Mouse (Mus musculus) kidney, embryonic 14.5 days (tissue): ENCODE measurements around the gene Cdyl. TPM values are rescaled to one million over a fixed set of nuclear protein-coding genes. Genes with fewer than 3 reads are reported as not detected.

Experiments used
- ATAC-seq: fragments of 200-750 bp; cut with Nextera tagmentation; 2 replicates; pipeline ENCODE4 v1.8.0; 2017; ENCODE audit warnings: moderate number of reproducible peaks, mild to moderate bottlenecking, moderate TSS enrichment, moderate library complexity; ENCODE audit not compliant: low FRiP score, low TSS enrichment
- H3K27ac ChIP-seq: fragments of 300-500 bp; sonication (generic); 2 replicates; pipeline ENCODE4 v1.5.1; 2014; ENCODE audit warnings: low read depth, mild to moderate bottlenecking, low read length, moderate library complexity, mixed read lengths
- H3K27me3 ChIP-seq: fragments of 300-500 bp; sonication (generic); 2 replicates; pipeline ENCODE4 v1.6.1; 2014; ENCODE audit warnings: mild to moderate bottlenecking, low read length; ENCODE audit not compliant: control insufficient read depth, insufficient read depth
- H3K36me3 ChIP-seq: fragments of 300-500 bp; sonication (generic); 2 replicates; pipeline ENCODE4 v1.6.1; 2014; ENCODE audit warnings: low read length, mixed read lengths; ENCODE audit not compliant: control insufficient read depth, insufficient read depth
- H3K4me1 ChIP-seq: fragments of 300-500 bp; sonication (generic); 2 replicates; pipeline ENCODE4 v1.6.1; 2014; ENCODE audit warnings: low read length, mixed read lengths; ENCODE audit not compliant: control insufficient read depth, insufficient read depth
- H3K4me2 ChIP-seq: fragments of 300-500 bp; sonication (generic); replicated peaks from 2 replicates; pipeline ENCODE4 v1.6.1; 2014; ENCODE audit warnings: low read depth, mild to moderate bottlenecking, low read length
- H3K4me3 ChIP-seq: fragments of 300-500 bp; sonication (generic); 2 replicates; pipeline ENCODE4 v1.5.1; 2014; ENCODE audit warnings: mild to moderate bottlenecking, low read length
- H3K9ac ChIP-seq: fragments of 300-500 bp; sonication (generic); 2 replicates; pipeline ENCODE4 v1.6.1; 2014; ENCODE audit warnings: low read depth, mild to moderate bottlenecking, low read length, moderate library complexity
- H3K9me3 ChIP-seq: fragments of 300-500 bp; sonication (generic); 2 replicates; pipeline ENCODE4 v1.6.1; 2016; ENCODE audit warnings: low read length; ENCODE audit not compliant: control insufficient read depth
- WGBS: fragments of 180-500 bp; shearing (Covaris S2); extraction: QIAGEN DNeasy Blood & Tissue Kit; methylation state at CpG from one replicate; pipeline ENCODE4 v1.1.7; 2014; 5-methylcytosine and 5-hydroxymethylcytosine counted together
- polyA plus RNA-seq: library from polyadenylated mRNA; unstranded; fragments of >200 nt; fragmentation: Nextera tagmentation; extraction: Ambion mirVana; gene quantifications from 2 replicates; pipeline ENCODE4 v1.2.1, GENCODE M21; 2014

Cdyl gene
- polyA plus RNA-seq, 1 experiment from 2014 or later = 18.4 TPM

DNA sequence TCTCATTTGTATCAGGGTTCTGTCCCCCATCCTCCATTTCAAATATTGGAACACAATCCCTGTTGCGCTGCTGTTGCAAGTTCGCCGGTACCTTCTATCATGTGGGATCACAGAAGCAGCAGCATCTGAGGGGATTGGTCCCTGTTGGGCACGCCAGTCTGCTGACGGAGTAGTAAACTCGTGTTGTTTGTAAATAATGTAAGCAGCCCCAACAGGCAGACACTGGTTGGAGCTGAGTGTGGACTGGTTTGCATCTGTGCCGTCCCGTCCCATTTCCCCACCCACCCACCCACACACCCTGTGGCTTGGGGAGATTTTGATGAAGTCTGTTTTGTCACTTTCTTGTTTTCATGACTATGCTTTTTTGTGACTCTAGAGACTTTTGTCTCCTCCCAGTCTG lies 148.3 kb downstream of the Cdyl start:
- Histone ChIP-seq H3K9ac (no peak overlapping the region), H3K36me3 (no peaks in the 10 kb centered on the region), H3K9me3 (no peaks in the 10 kb centered on the region; the same call in 1 of the 2 replicates), H3K4me3 (no peak overlapping the region), H3K4me2 (no peak overlapping the region), H3K27ac (no peak overlapping the region), H3K4me1 (no peaks in the 10 kb centered on the region), H3K27me3 (no peaks in the 10 kb centered on the region)
- ATAC-seq = no peak
- 92% methylated on average over 8 of the region's 8 CpGs for WGBS

DNA sequence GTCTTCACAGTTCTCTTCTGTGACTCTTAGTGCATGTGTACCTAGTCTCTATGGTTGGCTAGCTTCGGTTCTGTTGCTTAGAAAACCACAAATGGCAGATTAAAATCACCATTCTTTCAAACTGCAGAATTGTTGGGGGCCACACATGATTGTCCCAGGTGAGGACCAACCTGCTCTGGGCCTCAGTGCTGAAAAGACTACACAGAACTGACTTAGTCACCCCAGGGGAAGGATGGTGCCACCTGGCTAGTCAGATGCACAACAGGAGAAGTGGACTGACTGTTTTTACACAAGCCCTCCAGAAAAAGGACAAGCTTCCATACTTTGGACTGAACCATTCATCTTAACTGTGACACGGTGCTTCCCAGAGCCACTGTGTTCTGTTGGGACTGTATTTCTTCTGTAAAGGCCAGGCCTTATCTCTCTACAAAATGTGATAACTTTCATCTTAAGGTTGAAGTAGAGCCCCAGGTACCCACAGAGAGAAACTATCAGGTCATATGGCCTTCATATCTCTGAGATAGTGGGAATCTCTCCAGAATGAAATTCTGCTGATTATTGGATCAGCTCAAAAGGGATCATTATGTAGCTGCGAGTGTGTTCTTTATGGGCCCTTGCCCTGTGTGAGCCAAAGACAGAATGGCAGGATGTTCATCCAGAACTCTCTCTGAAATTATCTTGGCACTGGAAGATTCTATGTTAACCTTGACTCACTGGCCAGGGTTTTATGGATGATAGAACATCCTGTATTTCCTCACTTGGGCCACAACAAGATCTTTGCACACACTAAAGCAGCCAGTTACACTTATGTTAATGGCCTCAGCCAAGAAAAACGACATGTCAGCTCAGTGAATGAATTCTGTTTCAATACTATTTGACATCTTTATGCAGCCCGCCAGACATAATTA lies 149.9 kb downstream of the Cdyl start:
- Histone ChIP-seq H3K4me3 (no peak overlapping the region), H3K4me1 (no peaks in the 10 kb centered on the region)
- 58% methylated on average over 5 of the region's 5 CpGs for WGBS

DNA sequence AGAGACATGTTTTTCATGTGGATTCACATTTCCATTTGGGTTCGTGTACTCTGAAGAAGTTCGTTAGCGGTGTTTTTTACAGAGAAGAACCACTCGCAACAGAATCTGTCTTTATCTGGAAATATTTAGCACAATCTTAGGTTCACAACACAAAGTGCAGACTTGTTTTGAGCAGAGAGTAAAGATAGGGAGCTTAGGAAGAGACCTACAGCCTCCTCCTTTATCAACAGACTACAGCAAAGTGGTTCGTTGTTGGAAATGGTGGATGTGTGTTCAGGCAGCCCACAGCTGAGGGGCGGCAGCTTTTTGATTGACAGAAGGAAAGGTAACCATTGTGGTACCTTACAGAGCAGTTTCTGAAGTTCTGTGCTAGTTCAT lies 150.5 kb downstream of the Cdyl start:
- H3K27ac ChIP-seq = no peak overlapping the region
- no peak overlapping the region for H3K9ac ChIP-seq
- 70% methylated on average over 6 of the region's 6 CpGs for WGBS
- no peaks in the 10 kb centered on the region for H3K27me3 ChIP-seq
- no peak for ATAC-seq
- H3K4me2 ChIP-seq = no peak overlapping the region
- no peaks in the 10 kb centered on the region for H3K9me3 ChIP-seq
- no peaks in the 10 kb centered on the region for H3K4me1 ChIP-seq
- no peaks in the 10 kb centered on the region for H3K36me3 ChIP-seq
- H3K4me3 ChIP-seq = no peak overlapping the region

More for the DNA sequence above, 149.9 kb downstream of the Cdyl start:
- H3K36me3 ChIP-seq = no peaks in the 10 kb centered on the region
- no peaks in the 10 kb centered on the region for H3K27me3 ChIP-seq
- no peak overlapping the region for H3K27ac ChIP-seq
- no peak overlapping the region for H3K4me2 ChIP-seq
- no peaks in the 10 kb centered on the region; the same call in 1 of the 2 replicates for H3K9me3 ChIP-seq
- no peak for ATAC-seq
- H3K9ac ChIP-seq = no peak overlapping the region

DNA sequence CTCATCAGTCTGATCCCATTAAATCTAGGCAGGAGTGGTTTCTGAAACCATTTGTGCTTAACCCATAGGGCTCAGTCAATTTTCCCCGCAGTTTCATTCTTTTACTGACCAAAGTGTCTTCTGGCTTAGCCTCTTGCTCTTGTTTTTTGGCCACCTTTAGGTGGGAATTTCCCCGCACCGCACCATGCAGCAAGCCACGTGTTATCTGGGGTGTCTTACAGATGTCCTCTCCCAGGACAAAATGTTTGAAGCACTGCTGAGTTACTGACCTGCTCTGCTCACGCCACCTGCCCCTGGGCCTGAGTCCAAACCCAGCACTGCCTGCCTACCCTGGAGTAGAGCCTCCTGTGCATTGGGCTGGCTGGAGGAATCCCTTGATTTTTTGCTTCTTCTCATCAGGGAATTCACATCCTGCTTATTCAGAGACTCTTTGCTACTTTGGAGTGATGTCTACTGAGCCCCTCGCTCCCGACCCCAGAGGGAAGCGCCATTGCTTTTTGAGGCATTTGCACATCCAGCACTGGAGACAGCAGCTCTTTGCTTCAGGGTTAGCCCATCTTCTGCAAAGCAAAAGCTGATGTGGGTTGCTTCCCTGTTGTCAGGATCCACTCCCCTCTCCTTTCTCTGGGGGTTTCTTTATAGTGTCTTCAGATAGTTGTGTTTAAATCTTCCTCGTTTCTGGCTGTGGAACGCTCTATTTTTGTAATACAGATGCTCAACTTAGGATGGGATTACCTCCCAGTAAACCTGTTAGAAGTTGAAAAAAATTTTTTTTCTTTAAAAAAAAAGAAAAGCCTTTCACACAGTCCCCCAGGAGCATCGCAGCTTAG lies 151.9 kb downstream of the Cdyl start:
- 73% methylated on average over 11 of the region's 11 CpGs for WGBS
- Histone ChIP-seq H3K36me3 (peaks cover 6% of the 10 kb centered on the region; the same call in 1 of the 2 replicates), H3K4me1 (no peaks in the 10 kb centered on the region), H3K4me2 (no peak overlapping the region), H3K9ac (no peak overlapping the region), H3K27ac (no peak overlapping the region), H3K4me3 (no peak overlapping the region), H3K27me3 (no peaks in the 10 kb centered on the region), H3K9me3 (no peaks in the 10 kb centered on the region)
- ATAC-seq = no peak

DNA sequence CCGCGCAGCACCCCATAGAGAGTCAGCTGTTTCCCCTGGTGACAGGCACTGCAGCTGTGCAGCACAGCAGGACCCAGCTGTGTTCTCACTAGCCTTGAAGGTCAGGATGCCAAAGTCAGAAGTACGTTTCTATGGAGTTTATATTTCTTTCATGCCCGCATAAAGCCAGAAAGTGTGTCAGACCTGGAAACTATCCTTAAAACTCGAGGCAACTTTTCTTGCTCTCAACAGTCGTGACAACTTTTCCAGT lies 152.5 kb downstream of the Cdyl start:
- no peak overlapping the region for H3K9ac ChIP-seq
- no peaks in the 10 kb centered on the region for H3K9me3 ChIP-seq
- H3K4me1 ChIP-seq = no peaks in the 10 kb centered on the region
- peaks cover 11% of the 10 kb centered on the region; the same call in 1 of the 2 replicates for H3K36me3 ChIP-seq
- ATAC-seq = no peak
- no peaks in the 10 kb centered on the region for H3K27me3 ChIP-seq
- no peak overlapping the region for H3K27ac ChIP-seq
- 58% methylated on average over 6 of the region's 6 CpGs for WGBS
- H3K4me3 ChIP-seq = no peak overlapping the region
- H3K4me2 ChIP-seq = no peak overlapping the region

DNA sequence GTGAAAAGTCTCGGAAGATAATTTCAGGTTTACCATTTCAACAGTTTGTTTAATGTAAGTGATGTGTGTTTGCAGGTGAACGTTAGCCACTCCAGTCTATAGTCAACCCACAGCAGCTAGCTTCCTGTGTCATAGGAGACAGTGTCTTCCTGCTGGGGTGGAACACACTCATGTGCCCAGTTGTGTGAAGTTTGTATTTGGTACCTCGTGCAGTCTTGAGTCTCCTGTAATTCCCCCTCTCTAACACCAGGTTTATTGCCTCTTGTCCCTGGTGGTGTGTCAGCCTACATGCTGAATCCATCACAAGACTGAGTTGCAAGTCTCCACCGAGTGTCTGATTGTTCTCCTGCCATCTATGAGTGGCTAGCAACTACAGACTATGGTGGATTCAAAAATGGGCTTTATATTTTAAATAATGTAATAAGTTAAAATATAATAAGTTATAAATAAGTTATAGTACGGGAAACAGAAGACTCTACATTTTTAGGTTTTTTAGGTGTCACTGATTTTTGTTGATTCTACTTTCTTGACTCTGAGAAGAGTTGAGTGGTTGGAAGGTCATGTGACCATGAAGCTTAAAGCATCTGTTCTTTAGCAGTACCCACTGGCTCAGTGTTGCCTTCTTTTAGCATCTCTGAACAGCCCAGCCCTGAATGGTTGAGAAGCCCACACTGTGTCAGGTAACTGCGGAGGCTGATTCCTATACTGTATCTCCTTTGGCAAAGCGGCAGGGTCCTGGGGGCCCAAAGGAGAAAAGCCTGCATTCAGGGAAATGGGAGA lies 153.9 kb downstream of the Cdyl start:
- no peak overlapping the region for H3K4me2 ChIP-seq
- ATAC-seq = no peak
- no peak overlapping the region for H3K9ac ChIP-seq
- H3K27ac ChIP-seq = no peak overlapping the region
- no peak overlapping the region for H3K4me3 ChIP-seq
- H3K27me3 ChIP-seq = no peaks in the 10 kb centered on the region
- H3K4me1 ChIP-seq = no peaks in the 10 kb centered on the region; the same call in 1 of the 2 replicates
- H3K9me3 ChIP-seq = no peaks in the 10 kb centered on the region
- 77% methylated on average over 7 of the region's 7 CpGs for WGBS
- H3K36me3 ChIP-seq = peaks cover 11% of the 10 kb centered on the region; the same call in 1 of the 2 replicates

DNA sequence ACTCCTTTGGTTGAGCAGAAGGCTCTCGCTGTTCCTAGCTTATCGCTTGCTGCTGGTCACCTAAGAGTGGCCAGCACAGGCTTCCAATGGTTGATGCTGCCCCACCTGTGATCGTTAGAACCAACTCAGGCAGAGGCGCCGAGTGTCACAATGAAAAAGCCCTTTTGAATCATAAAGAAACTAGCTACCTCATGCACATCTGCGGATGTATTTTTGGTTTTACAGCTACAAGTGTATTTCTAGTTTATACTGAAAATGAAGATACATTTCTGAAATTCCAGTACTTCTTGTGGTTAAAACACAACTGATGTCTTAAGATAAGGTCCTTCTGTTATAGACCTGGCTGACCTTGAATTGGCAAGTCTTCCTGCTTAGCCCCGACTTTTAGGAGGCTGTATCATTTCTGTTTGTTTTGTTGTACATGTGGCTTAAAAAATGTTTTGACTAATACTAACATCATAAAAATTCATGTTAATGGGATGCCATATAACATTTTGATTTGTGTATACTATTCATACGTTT lies 155.6 kb downstream of the Cdyl start:
- Histone ChIP-seq H3K4me2 (no peak overlapping the region), H3K27me3 (no peaks in the 10 kb centered on the region), H3K27ac (no peak overlapping the region), H3K9ac (no peak overlapping the region), H3K4me3 (no peak overlapping the region), H3K36me3 (peaks cover 11% of the 10 kb centered on the region; the same call in 1 of the 2 replicates), H3K9me3 (no peaks in the 10 kb centered on the region), H3K4me1 (no peaks in the 10 kb centered on the region; the same call in 1 of the 2 replicates)
- no peak for ATAC-seq
- WGBS = 86% methylated on average over 8 of the region's 8 CpGs

DNA sequence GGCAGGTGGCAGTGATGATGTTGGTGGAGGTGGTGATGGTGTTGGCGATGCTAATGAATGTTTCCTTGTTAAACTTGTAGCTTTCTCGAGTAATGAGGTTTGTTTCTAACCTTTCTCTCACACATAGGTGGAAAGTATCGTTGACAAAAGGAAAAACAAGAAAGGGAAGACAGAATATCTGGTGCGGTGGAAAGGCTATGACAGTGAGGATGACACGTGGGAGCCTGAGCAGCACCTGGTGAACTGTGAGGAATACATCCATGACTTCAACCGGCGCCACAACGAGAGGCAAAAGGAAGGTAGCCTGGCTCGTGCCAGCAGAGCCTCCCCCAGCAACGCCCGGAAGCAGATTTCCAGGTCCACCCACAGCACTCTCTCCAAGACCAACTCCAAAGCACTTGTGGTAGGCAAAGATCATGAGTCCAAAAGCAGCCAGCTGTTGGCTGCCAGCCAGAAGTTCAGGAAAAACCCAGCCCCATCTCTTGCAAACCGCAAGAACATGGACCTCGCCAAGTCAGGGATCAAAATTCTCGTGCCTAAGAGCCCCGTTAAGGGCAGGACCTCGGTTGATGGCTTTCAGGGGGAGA lies 156.2 kb downstream of the Cdyl start:
- no peak overlapping the region for H3K9ac ChIP-seq
- H3K36me3 ChIP-seq = peaks cover 11% of the 10 kb centered on the region; the same call in 1 of the 2 replicates
- no peak overlapping the region for H3K4me2 ChIP-seq
- no peaks in the 10 kb centered on the region for H3K9me3 ChIP-seq
- no peak overlapping the region for H3K4me3 ChIP-seq
- WGBS = 89% methylated on average over 16 of the region's 16 CpGs
- H3K27me3 ChIP-seq = no peaks in the 10 kb centered on the region
- H3K27ac ChIP-seq = no peak overlapping the region
- no peaks in the 10 kb centered on the region; the same call in 1 of the 2 replicates for H3K4me1 ChIP-seq
- ATAC-seq = no peak
